8 mouse cellular contexts compared by ENCODE assay signal in genomic region chr13:3609780-3610117, GRCm38 (mm10). TPM values are rescaled to one million over a fixed set of nuclear protein-coding genes. Genes with fewer than 3 reads are reported as not detected.
DNase-seq lines count a peak whose midpoint lies in the region; ATAC-seq and TF ChIP-seq lines count a peak whose summit lies in the region.

No protein-coding gene starts in this region.

- no peak overlapping the region for H3K27ac ChIP-seq in lung, embryonic 14.5 days (ENCODE audit: low read depth)
- no peak overlapping the region for H3K27ac ChIP-seq in limb, embryonic 13.5 days
- no peak overlapping the region for H3K27ac ChIP-seq in olfactory bulb, adult 2 months (ENCODE audit: insufficient read depth, low read depth, low read length)

- H3K27me3 ChIP-seq in lung, embryonic 14.5 days (ENCODE audit: insufficient read depth, low read length): no peaks in the 10 kb centered on the region
- no peaks in the 10 kb centered on the region for H3K27me3 ChIP-seq in limb, embryonic 13.5 days

- WGBS in lung, embryonic 14.5 days: 14% methylated on average over 8 of the region's 8 CpGs
- WGBS in limb, embryonic 13.5 days: 24% methylated on average over 8 of the region's 8 CpGs
- WGBS in olfactory bulb, adult 2 months: 18% methylated on average over 8 of the region's 8 CpGs

- H3K36me3 ChIP-seq in lung, embryonic 14.5 days (ENCODE audit: insufficient read depth): no peaks in the 10 kb centered on the region
- H3K36me3 ChIP-seq in limb, embryonic 13.5 days: 0 out of 2 replicates have a peak, but pooled peaks cover 4% of the 10 kb centered on the region

- peak overlapping the region; percentile 94 for H3K4me3 ChIP-seq in lung, embryonic 14.5 days (ENCODE audit: low read depth, low read length)
- H3K4me3 ChIP-seq in limb, embryonic 13.5 days: peak overlapping the region; percentile 94
- H3K4me3 ChIP-seq in olfactory bulb, adult 2 months (ENCODE audit: insufficient read depth, low read depth, low read length): peak overlapping the region; percentile 92

- DNase-seq in lung, embryonic 14.5 days: no peak
- no peak for DNase-seq in lung, postnatal 10 days
- no peak for DNase-seq in yolk sac, embryonic 10.5 days (ENCODE audit: low spot score)
- no peak for DNase-seq in gastrocnemius, postnatal 10 days
- DNase-seq in frontal cortex, postnatal 10 days (ENCODE audit: low spot score in 2 of 2): no peak

- no peak for ATAC-seq in lung, embryonic 14.5 days (ENCODE audit: insufficient read depth)
- peak; percentile 64; the same call in 1 of the 2 replicates for ATAC-seq in erythroblast, adult 5-6 weeks (replicated peaks; ENCODE audit: low FRiP score, poor library complexity, severe bottlenecking)
- ATAC-seq in limb, embryonic 13.5 days (ENCODE audit: low FRiP score, low read depth): no peak

- peak overlapping the region; percentile 75 for H3K4me2 ChIP-seq in lung, embryonic 14.5 days
- H3K4me2 ChIP-seq in limb, embryonic 13.5 days (replicated peaks): peak overlapping the region; percentile 73

- H3K9me3 ChIP-seq in lung, embryonic 14.5 days (ENCODE audit: low read depth, low read length): peaks cover 5% of the 10 kb centered on the region; the same call in 1 of the 2 replicates
- peaks cover 4% of the 10 kb centered on the region; the same call in 1 of the 2 replicates for H3K9me3 ChIP-seq in limb, embryonic 13.5 days

- peak overlapping the region; percentile 86 for H3K9ac ChIP-seq in lung, embryonic 14.5 days
- peak overlapping the region; percentile 92 for H3K9ac ChIP-seq in limb, embryonic 13.5 days

- no peaks in the 10 kb centered on the region for H3K4me1 ChIP-seq in lung, embryonic 14.5 days (ENCODE audit: insufficient read depth)
- H3K4me1 ChIP-seq in limb, embryonic 13.5 days: no peaks in the 10 kb centered on the region
- H3K4me1 ChIP-seq in olfactory bulb, adult 2 months (ENCODE audit: control insufficient read depth, insufficient read depth, low read length): no peaks in the 10 kb centered on the region

- no peak for TF ChIP-seq CTCF in lung, embryonic 14.5 days (IDR thresholded peaks at IDR 0.05; ENCODE audit: low read depth)
- no peak for TF ChIP-seq CTCF in olfactory bulb, adult 2 months (IDR thresholded peaks at IDR 0.05; ENCODE audit: insufficient read depth, low read depth, low read length)

- no peak for TF ChIP-seq POLR2A in olfactory bulb, adult 2 months (IDR thresholded peaks at IDR 0.05; ENCODE audit: insufficient read depth, low read depth, low read length)

RNA-seq across cellular contexts. Expression of gene Fam208b, which starts 1.2 kb away (rescaled TPM):
- 17.8 and 18.4 TPM in 2 replicates for polyA plus RNA-seq in lung, embryonic 14.5 days (2014; fragmentation: Nextera tagmentation; extraction: Ambion mirVana)
- 12.7 and 34.0 TPM in 2 replicates for total RNA-seq in erythroblast, adult 5-6 weeks (2015; ENCODE audit: low replicate concordance)
- 9.8 and 13.7 TPM in 2 replicates for total RNA-seq in erythroblast, adult 5-6 weeks (2017; ENCODE audit: low replicate concordance)
- polyA plus RNA-seq in limb, embryonic 13.5 days (2015; fragmentation: Nextera tagmentation; extraction: Ambion mirVana): 19.8 and 22.1 TPM in 2 replicates
- 115 TPM in 1 of 2 replicates, not detected in the other for polyA plus RNA-seq in olfactory bulb, adult 2 months (2012; ENCODE audit: insufficient read depth, insufficient read length, low replicate concordance, missing spikeins)
- total RNA-seq in gastrocnemius, postnatal 10 days (2021): 10 to 100 TPM; 12.2 to 17.3 TPM

RNA-seq across cellular contexts. Expression of gene Asb13, which starts 24.1 kb away (rescaled TPM):
- 10.7 and 10.8 TPM in 2 replicates for polyA plus RNA-seq in lung, embryonic 14.5 days (2014; fragmentation: Nextera tagmentation; extraction: Ambion mirVana)
- 0.42 and 2.5 TPM in 2 replicates for total RNA-seq in erythroblast, adult 5-6 weeks (2015; ENCODE audit: low replicate concordance)
- 2.6 TPM in 1 of 2 replicates, not detected in the other for total RNA-seq in erythroblast, adult 5-6 weeks (2017; ENCODE audit: low replicate concordance)
- polyA plus RNA-seq in limb, embryonic 13.5 days (2015; fragmentation: Nextera tagmentation; extraction: Ambion mirVana): 9.0 and 10.5 TPM in 2 replicates
- not detected in 2 replicates for polyA plus RNA-seq in olfactory bulb, adult 2 months (2012; ENCODE audit: insufficient read depth, insufficient read length, low replicate concordance, missing spikeins)
- 1 to 10 TPM; 6.9 to 7.3 TPM for total RNA-seq in gastrocnemius, postnatal 10 days (2021)
